Mouse (Mus musculus): Measurements from ENCODE around the gene Sema4f. TPM values are rescaled to one million over a fixed set of nuclear protein-coding genes. Genes with fewer than 3 reads are reported as not detected.

Sema4f gene
- polyA plus RNA-seq, 1 experiment from 2014 or later: 0.56 TPM

- Histone ChIP-seq H3K9me3 (ENCODE audit: control insufficient read depth) (no peaks in the 10 kb centered on the region), H3K9ac (ENCODE audit: low read depth, low read length) (no peak overlapping the region), H3K4me1 (replicated peaks; ENCODE audit: control insufficient read depth, insufficient read depth, low read length) (no peaks in the 10 kb centered on the region), H3K27ac (ENCODE audit: low read depth, low read length) (no peak overlapping the region), H3K36me3 (ENCODE audit: control insufficient read depth, insufficient read depth) (no peaks in the 10 kb centered on the region), H3K4me2 (replicated peaks; ENCODE audit: low read depth) (no peak overlapping the region), H3K4me3 (ENCODE audit: low read depth, low read length) (no peak overlapping the region), H3K27me3 (replicated peaks; ENCODE audit: control insufficient read depth, insufficient read depth, low read length) (peaks cover 3% of the 10 kb centered on the region; the same call in 1 of the 2 replicates)
- 14% methylated on average over 8 of the region's 8 CpGs for WGBS
- peak; percentile 85 for TF ChIP-seq CTCF (IDR thresholded peaks at IDR 0.05; ENCODE audit: low read depth)
- 0 out of 2 replicates have a peak, but pooled peaks have one; percentile 16 for ATAC-seq
These were observed 21.8 kb downstream of the Sema4f start for GRCm38 (mm10) chr6:82917778-82918129.

GRCm38 (mm10) chr6:82917076-82917777 is 22.3 kb downstream of the Sema4f start:
- H3K27ac ChIP-seq (ENCODE audit: low read depth, low read length): no peak overlapping the region
- TF ChIP-seq CTCF (IDR thresholded peaks at IDR 0.05; ENCODE audit: low read depth): no peak
- H3K4me3 ChIP-seq (ENCODE audit: low read depth, low read length): no peak overlapping the region
- H3K4me2 ChIP-seq (replicated peaks; ENCODE audit: low read depth): no peak overlapping the region
- no peak for ATAC-seq
- 67% methylated on average over 26 of the region's 26 CpGs for WGBS
- no peaks in the 10 kb centered on the region for H3K9me3 ChIP-seq (ENCODE audit: control insufficient read depth)
- H3K4me1 ChIP-seq (replicated peaks; ENCODE audit: control insufficient read depth, insufficient read depth, low read length): no peaks in the 10 kb centered on the region
- H3K27me3 ChIP-seq (replicated peaks; ENCODE audit: control insufficient read depth, insufficient read depth, low read length): peaks cover 3% of the 10 kb centered on the region; the same call in 1 of the 2 replicates
- H3K36me3 ChIP-seq (ENCODE audit: control insufficient read depth, insufficient read depth): no peaks in the 10 kb centered on the region
- H3K9ac ChIP-seq (ENCODE audit: low read depth, low read length): no peak overlapping the region

DNA sequence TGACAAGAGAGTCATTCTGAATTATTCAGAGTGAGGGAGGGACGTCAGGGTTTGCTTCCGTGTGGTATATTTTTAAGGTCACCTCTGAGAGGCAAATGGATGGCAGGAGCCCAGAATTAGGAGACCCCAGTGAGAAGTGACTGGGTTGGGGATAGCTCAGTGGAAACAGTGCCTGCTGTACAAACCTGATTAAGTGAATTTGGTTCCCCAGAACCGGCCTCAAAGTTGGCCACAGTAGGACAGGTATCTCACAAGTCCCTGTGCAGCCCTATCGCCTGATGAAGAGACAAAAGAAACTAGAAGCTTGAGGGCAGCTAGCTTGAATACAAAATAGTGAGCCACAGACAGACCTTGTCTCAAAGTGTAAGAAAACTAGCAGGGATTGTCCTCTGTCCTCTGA is 23.1 kb downstream of the Sema4f start:
- no peak for ATAC-seq
- Histone ChIP-seq H3K36me3 (ENCODE audit: control insufficient read depth, insufficient read depth) (no peaks in the 10 kb centered on the region), H3K27me3 (replicated peaks; ENCODE audit: control insufficient read depth, insufficient read depth, low read length) (peaks cover 3% of the 10 kb centered on the region; the same call in 1 of the 2 replicates), H3K4me1 (replicated peaks; ENCODE audit: control insufficient read depth, insufficient read depth, low read length) (no peaks in the 10 kb centered on the region), H3K27ac (ENCODE audit: low read depth, low read length) (no peak overlapping the region), H3K9me3 (ENCODE audit: control insufficient read depth) (no peaks in the 10 kb centered on the region), H3K9ac (ENCODE audit: low read depth, low read length) (no peak overlapping the region), H3K4me2 (replicated peaks; ENCODE audit: low read depth) (no peak overlapping the region), H3K4me3 (ENCODE audit: low read depth, low read length) (no peak overlapping the region)
- WGBS: 87% methylated on average over 4 of the region's 4 CpGs
- TF ChIP-seq CTCF (IDR thresholded peaks at IDR 0.05; ENCODE audit: low read depth): no peak

DNA sequence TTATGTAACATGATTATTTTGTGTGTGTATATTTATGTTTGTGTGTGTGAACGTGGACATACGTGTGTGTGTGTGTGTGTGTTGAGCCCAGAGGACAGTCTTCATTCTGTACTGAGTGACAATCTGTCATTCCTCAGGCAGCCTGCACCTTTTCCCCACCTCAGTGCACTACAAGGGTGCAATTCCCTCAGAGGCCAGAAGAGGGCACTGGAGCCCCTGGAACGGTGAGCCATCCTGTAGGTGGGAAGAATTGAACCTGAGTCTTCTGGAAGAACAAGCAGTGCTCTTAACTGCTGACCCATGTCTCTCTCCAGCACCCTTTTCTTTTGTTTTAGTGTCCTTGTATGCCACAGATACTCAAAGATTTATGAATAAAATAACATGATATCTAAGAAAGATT is 23.7 kb downstream of the Sema4f start:
- Histone ChIP-seq H3K4me3 (ENCODE audit: low read depth, low read length) (no peak overlapping the region), H3K4me1 (replicated peaks; ENCODE audit: control insufficient read depth, insufficient read depth, low read length) (no peaks in the 10 kb centered on the region), H3K36me3 (ENCODE audit: control insufficient read depth, insufficient read depth) (no peaks in the 10 kb centered on the region), H3K27ac (ENCODE audit: low read depth, low read length) (no peak overlapping the region), H3K9ac (ENCODE audit: low read depth, low read length) (no peak overlapping the region), H3K27me3 (replicated peaks; ENCODE audit: control insufficient read depth, insufficient read depth, low read length) (peaks cover 3% of the 10 kb centered on the region; the same call in 1 of the 2 replicates), H3K9me3 (ENCODE audit: control insufficient read depth) (no peaks in the 10 kb centered on the region), H3K4me2 (replicated peaks; ENCODE audit: low read depth) (no peak overlapping the region)
- peak; percentile 86 for TF ChIP-seq CTCF (IDR thresholded peaks at IDR 0.05; ENCODE audit: low read depth)
- ATAC-seq: no peak
- whole genome bisulfite sequencing: 30% methylated on average over 3 of the region's 3 CpGs

- H3K36me3 ChIP-seq (ENCODE audit: control insufficient read depth, insufficient read depth): no peaks in the 10 kb centered on the region
- no peak overlapping the region for H3K4me3 ChIP-seq (ENCODE audit: low read depth, low read length)
- H3K9me3 ChIP-seq (ENCODE audit: control insufficient read depth): no peaks in the 10 kb centered on the region
- no peak for ATAC-seq
- 78% methylated on average over 28 of the region's 28 CpGs for WGBS
- no peak for TF ChIP-seq CTCF (IDR thresholded peaks at IDR 0.05; ENCODE audit: low read depth)
- no peak overlapping the region for H3K4me2 ChIP-seq (replicated peaks; ENCODE audit: low read depth)
- no peaks in the 10 kb centered on the region for H3K4me1 ChIP-seq (replicated peaks; ENCODE audit: control insufficient read depth, insufficient read depth, low read length)
- H3K27ac ChIP-seq (ENCODE audit: low read depth, low read length): no peak overlapping the region
- H3K27me3 ChIP-seq (replicated peaks; ENCODE audit: control insufficient read depth, insufficient read depth, low read length): peaks cover 3% of the 10 kb centered on the region; the same call in 1 of the 2 replicates
- no peak overlapping the region for H3K9ac ChIP-seq (ENCODE audit: low read depth, low read length)
These were observed 26.0 kb downstream of the Sema4f start for GRCm38 (mm10) chr6:82913336-82914247.

- Histone ChIP-seq H3K9ac (ENCODE audit: low read depth, low read length) (no peak overlapping the region), H3K27me3 (replicated peaks; ENCODE audit: control insufficient read depth, insufficient read depth, low read length) (no peaks in the 10 kb centered on the region), H3K27ac (ENCODE audit: low read depth, low read length) (no peak overlapping the region), H3K4me1 (replicated peaks; ENCODE audit: control insufficient read depth, insufficient read depth, low read length) (no peaks in the 10 kb centered on the region), H3K4me3 (ENCODE audit: low read depth, low read length) (no peak overlapping the region), H3K4me2 (replicated peaks; ENCODE audit: low read depth) (no peak overlapping the region), H3K9me3 (ENCODE audit: control insufficient read depth) (no peaks in the 10 kb centered on the region), H3K36me3 (ENCODE audit: control insufficient read depth, insufficient read depth) (no peaks in the 10 kb centered on the region)
- TF ChIP-seq CTCF (IDR thresholded peaks at IDR 0.05; ENCODE audit: low read depth): no peak
- WGBS: 92% methylated on average over 5 of the region's 5 CpGs
- no peak for ATAC-seq
These were observed 28.3 kb downstream of the Sema4f start for GRCm38 (mm10) chr6:82911303-82911702.

All from intestine, postnatal 0 days (tissue).